Comparison of ENCODE assay signal across 9 mouse cellular contexts in genomic region chr1:171250680-171251593, GRCm38 (mm10). TPM values are rescaled to one million over a fixed set of nuclear protein-coding genes. Genes with fewer than 3 reads are reported as not detected.
A peak's percentile ranks its signal among the peaks of the same experiment; 100 is the strongest.
DNase-seq lines count a peak whose midpoint lies in the region; ATAC-seq lines count a peak whose summit lies in the region.
"Had no signal": no experiment of that assay in that cellular context is flagged by ENCODE, and none has a peak within 500 bp of the region (broad histone marks: within the 10 kb centered on the region; RNA-seq: fewer than 3 reads in every experiment).

Gene Ndufs2, minus strand, starts transcription at chr1:171251388.

- 29% methylated on average over 26 of the region's 26 CpGs for WGBS in intestine, embryonic 16.5 days

- peaks cover 41% of the 10 kb centered on the region for H3K4me1 ChIP-seq in intestine, embryonic 16.5 days (ENCODE audit: control insufficient read depth, insufficient read depth, low read length)
- peaks cover 69% of the 10 kb centered on the region for H3K4me1 ChIP-seq in megakaryocyte, embryonic 14.5 days

- peak; percentile 33 for DNase-seq in right cerebral cortex, postnatal 4 days
- no peak for DNase-seq in right cerebral cortex, adult 2 months (ENCODE audit: low spot score in 2 of 2)
- DNase-seq in gonadal fat pad, adult 2 months (ENCODE audit: low read depth) = no peak
- no peak for DNase-seq in right cerebral cortex, postnatal 25 days

- no peaks in the 10 kb centered on the region; the same call in 1 of the 2 replicates for H3K27me3 ChIP-seq in intestine, embryonic 16.5 days (replicated peaks; ENCODE audit: control insufficient read depth, insufficient read depth, low read length)
- peaks cover 25% of the 10 kb centered on the region for H3K27me3 ChIP-seq in megakaryocyte, embryonic 14.5 days (replicated peaks)

- peak within 1 kb of the TSS; percentile 49 for H3K4me2 ChIP-seq in intestine, embryonic 16.5 days (ENCODE audit: low read depth, low read length)

- peak within 1 kb of the TSS; percentile 46 for H3K9ac ChIP-seq in intestine, embryonic 16.5 days (ENCODE audit: low read depth, low read length)

- no peaks in the 10 kb centered on the region for H3K36me3 ChIP-seq in intestine, embryonic 16.5 days (ENCODE audit: control insufficient read depth, insufficient read depth, low read length)
- no peaks in the 10 kb centered on the region for H3K36me3 ChIP-seq in megakaryocyte, embryonic 14.5 days (replicated peaks; ENCODE audit: low read length)

- ATAC-seq in common myeloid progenitor, adult 5-6 weeks (replicated peaks; ENCODE audit: low read depth, poor library complexity, severe bottlenecking) = no peak
- no peak for ATAC-seq in intestine, embryonic 16.5 days
- no peak for ATAC-seq in cerebellum, adult (ENCODE audit: insufficient number of reproducible peaks, low FRiP score, low TSS enrichment)

- H3K9me3 ChIP-seq in intestine, embryonic 16.5 days (ENCODE audit: control insufficient read depth, low read length) = no peaks in the 10 kb centered on the region
- no peaks in the 10 kb centered on the region for H3K9me3 ChIP-seq in megakaryocyte, embryonic 14.5 days

- peak within 1 kb of the TSS; percentile 40 for H3K4me3 ChIP-seq in intestine, embryonic 16.5 days (ENCODE audit: low read length)
- peak within 1 kb of the TSS; percentile 4 for H3K4me3 ChIP-seq in megakaryocyte, embryonic 14.5 days (replicated peaks)
- H3K4me3 ChIP-seq: erythroblast, embryonic 14.5 days had no signal

- H3K27ac ChIP-seq in intestine, embryonic 16.5 days (ENCODE audit: low read length) = peak within 1 kb of the TSS; percentile 75

RNA-seq across cellular contexts. Expression of gene Ndufs2, which starts in this region (rescaled TPM):
- 198 and 334 TPM in 2 replicates for total RNA-seq in common myeloid progenitor, adult 5-6 weeks (2017)
- polyA plus RNA-seq in gonadal fat pad, adult 2 months (2012; rRNA removed) = 145 and 146 TPM in 2 replicates
- polyA plus RNA-seq in intestine, embryonic 16.5 days (2015; fragmentation: Nextera tagmentation; extraction: Ambion mirVana) = 339 and 373 TPM in 2 replicates
- 24.9 and 49.7 TPM in 2 replicates for polyA plus RNA-seq in megakaryocyte, embryonic 14.5 days (2012; ENCODE audit: insufficient read depth, low replicate concordance)
